Mouse (Mus musculus) forebrain, embryonic 12.5 days (tissue): ENCODE results near the gene Olfr541. TPM values are rescaled to one million over a fixed set of nuclear protein-coding genes. Genes with fewer than 3 reads are reported as not detected.

Experiments used
- ATAC-seq: fragments of 200-750 bp; cut with Nextera tagmentation; 2 replicates; pipeline ENCODE4 v1.8.0; 2017; ENCODE audit warnings: moderate TSS enrichment; ENCODE audit not compliant: low FRiP score
- H3K27ac ChIP-seq: fragments of 300-500 bp; sonication (generic); 2 replicates; pipeline ENCODE4 v1.5.1; 2016; ENCODE audit warnings: mild to moderate bottlenecking
- H3K27me3 ChIP-seq: fragments of 300-500 bp; sonication (generic); 2 replicates; pipeline ENCODE4 v1.6.1; 2016; ENCODE audit warnings: mild to moderate bottlenecking
- H3K36me3 ChIP-seq: fragments of 300-500 bp; sonication (generic); replicated peaks from 2 replicates; pipeline ENCODE4 v1.6.1; 2016; ENCODE audit warnings: mild to moderate bottlenecking
- H3K4me1 ChIP-seq: fragments of 300-500 bp; sonication (generic); 2 replicates; pipeline ENCODE4 v1.6.1; 2016
- H3K4me2 ChIP-seq: fragments of 300-500 bp; sonication (generic); 2 replicates; pipeline ENCODE4 v1.6.1; 2016; ENCODE audit warnings: mild to moderate bottlenecking, moderate library complexity
- H3K4me3 ChIP-seq: fragments of 300-500 bp; sonication (generic); replicated peaks from 2 replicates; pipeline ENCODE4 v1.5.1; 2016; ENCODE audit warnings: mild to moderate bottlenecking
- H3K9ac ChIP-seq: fragments of 300-500 bp; sonication (generic); 2 replicates; pipeline ENCODE4 v1.6.1; 2016; ENCODE audit warnings: mild to moderate bottlenecking
- H3K9me3 ChIP-seq: fragments of 300-500 bp; sonication (generic); 2 replicates; pipeline ENCODE4 v1.6.1; 2016
- WGBS: fragments of 180-500 bp; shearing (Covaris S2); methylation state at CpG from one replicate; pipeline ENCODE4 v1.1.7; 2016; 5-methylcytosine and 5-hydroxymethylcytosine counted together
- polyA plus RNA-seq: library from polyadenylated mRNA; unstranded; fragments of >200 nt; fragmentation: Nextera tagmentation; extraction: Ambion mirVana; gene quantifications from 2 replicates; pipeline ENCODE4 v1.2.1, GENCODE M21; 2016

Olfr541 gene
- polyA plus RNA-seq, 1 experiment from 2014 or later, result not detected

- Histone ChIP-seq H3K36me3 (no peaks in the 10 kb centered on the region), H3K4me1 (no peaks in the 10 kb centered on the region), H3K9me3 (no peaks in the 10 kb centered on the region), H3K27ac (no peak overlapping the region), H3K27me3 (no peaks in the 10 kb centered on the region), H3K4me3 (no peak overlapping the region), H3K9ac (no peak overlapping the region), H3K4me2 (no peak overlapping the region)
- no peak for ATAC-seq
- 88% methylated on average over 3 of the region's 3 CpGs for WGBS
Measured at GRCm38 (mm10) chr7:140747402-140747801, 50.3 kb downstream of the Olfr541 start.

- no peaks in the 10 kb centered on the region for H3K27me3 ChIP-seq
- no peak overlapping the region for H3K4me3 ChIP-seq
- 87% methylated on average over 6 of the region's 6 CpGs for WGBS
- no peak for ATAC-seq
- H3K4me2 ChIP-seq, result no peak overlapping the region
- H3K9me3 ChIP-seq, result no peaks in the 10 kb centered on the region
- no peaks in the 10 kb centered on the region for H3K4me1 ChIP-seq
- H3K27ac ChIP-seq, result no peak overlapping the region
- H3K36me3 ChIP-seq, result no peaks in the 10 kb centered on the region
- H3K9ac ChIP-seq, result no peak overlapping the region
Measured at GRCm38 (mm10) chr7:140748116-140748826, 51.2 kb downstream of the Olfr541 start.

GRCm38 (mm10) chr7:140748827-140749160 is 51.7 kb downstream of the Olfr541 start:
- 0 out of 2 replicates have a peak, but pooled peaks cover 2% of the 10 kb centered on the region for H3K9me3 ChIP-seq
- no peak overlapping the region for H3K27ac ChIP-seq
- WGBS, result 94% methylated on average over 3 of the region's 3 CpGs
- H3K4me1 ChIP-seq, result no peaks in the 10 kb centered on the region
- ATAC-seq, result no peak
- no peak overlapping the region for H3K9ac ChIP-seq
- H3K36me3 ChIP-seq, result no peaks in the 10 kb centered on the region
- no peak overlapping the region for H3K4me2 ChIP-seq
- H3K4me3 ChIP-seq, result no peak overlapping the region
- H3K27me3 ChIP-seq, result no peaks in the 10 kb centered on the region

- Histone ChIP-seq H3K4me3 (no peak overlapping the region), H3K36me3 (no peaks in the 10 kb centered on the region)
- no peak for ATAC-seq
Measured at GRCm38 (mm10) chr7:140754556-140754955, 57.5 kb downstream of the Olfr541 start.

More at GRCm38 (mm10) chr7:140754556-140754955, 57.5 kb downstream of the Olfr541 start:
- H3K27ac ChIP-seq, result no peak overlapping the region
- no peak overlapping the region for H3K9ac ChIP-seq
- no peaks in the 10 kb centered on the region for H3K27me3 ChIP-seq
- no peak overlapping the region for H3K4me2 ChIP-seq
- 0 out of 2 replicates have a peak, but pooled peaks cover 6% of the 10 kb centered on the region for H3K9me3 ChIP-seq
- H3K4me1 ChIP-seq, result no peaks in the 10 kb centered on the region

Other genes starting within 250 kb of the Olfr541 start
- gene Olfr533, start 233.9 kb upstream of the Olfr541 start, polyA plus RNA-seq, result not detected in 2 replicates
- not detected in 2 replicates for gene Olfr535, start 213.1 kb upstream of the Olfr541 start, polyA plus RNA-seq
- not detected in 2 replicates for gene Olfr536, start 189.9 kb upstream of the Olfr541 start, polyA plus RNA-seq
- not detected in 2 replicates for gene Olfr538, start 129.4 kb upstream of the Olfr541 start, polyA plus RNA-seq
- not detected in 2 replicates for gene Olfr46, start 96.0 kb upstream of the Olfr541 start, polyA plus RNA-seq
- not detected in 2 replicates for gene Olfr61, start 68.3 kb upstream of the Olfr541 start, polyA plus RNA-seq
- gene Olfr53, start 50.8 kb upstream of the Olfr541 start, polyA plus RNA-seq, result not detected in 2 replicates
- gene Olfr539, start 37.3 kb upstream of the Olfr541 start, polyA plus RNA-seq, result not detected in 2 replicates
- not detected in 2 replicates for gene Olfr45, start 15.3 kb upstream of the Olfr541 start, polyA plus RNA-seq
- not detected in 2 replicates for gene Cyp2e1, start 66.5 kb downstream of the Olfr541 start, polyA plus RNA-seq
- 0.13 and 0.31 TPM in 2 replicates for gene Syce1, start 90.6 kb downstream of the Olfr541 start, polyA plus RNA-seq
- 7.0 and 7.4 TPM in 2 replicates for gene Zfp941, start 124.9 kb downstream of the Olfr541 start, polyA plus RNA-seq
- not detected in 2 replicates for gene Urah, start 137.8 kb downstream of the Olfr541 start, polyA plus RNA-seq
- gene Scgb1c1, start 148.3 kb downstream of the Olfr541 start, polyA plus RNA-seq, result not detected in 2 replicates
- 0.13 TPM in 1 of 2 replicates, not detected in the other for gene Odf3, start 150.5 kb downstream of the Olfr541 start, polyA plus RNA-seq
- gene Gm45785, start 159.1 kb downstream of the Olfr541 start, polyA plus RNA-seq, result not detected in 2 replicates
- 60.3 and 65.6 TPM in 2 replicates for gene Ric8a, start 159.7 kb downstream of the Olfr541 start, polyA plus RNA-seq
- gene Bet1l, start 160.3 kb downstream of the Olfr541 start, polyA plus RNA-seq, result 27.6 and 27.8 TPM in 2 replicates
- 307 and 318 TPM in 2 replicates for gene Psmd13, start 184.7 kb downstream of the Olfr541 start, polyA plus RNA-seq
- gene Sirt3, start 185.0 kb downstream of the Olfr541 start, polyA plus RNA-seq, result 24.7 and 26.1 TPM in 2 replicates
- gene Cox8b, start 203.2 kb downstream of the Olfr541 start, polyA plus RNA-seq, result not detected in 2 replicates
- gene Nlrp6, start 223.6 kb downstream of the Olfr541 start, polyA plus RNA-seq, result 0.13 and 0.17 TPM in 2 replicates
- 12.7 and 12.9 TPM in 2 replicates for gene Pgghg, start 244.1 kb downstream of the Olfr541 start, polyA plus RNA-seq